Mouse (Mus musculus): ENCODE results near the gene St8sia1. TPM values are rescaled to one million over a fixed set of nuclear protein-coding genes. Genes with fewer than 3 reads are reported as not detected.
"Not testable (repeated sequence)": the region's sequence is repeated elsewhere in the genome, so short reads cannot be mapped to it uniquely, and the experiment has no call there.

Gene St8sia1
- total RNA-seq, 1 experiment from 2014 or later: 0.50 TPM

DNA sequence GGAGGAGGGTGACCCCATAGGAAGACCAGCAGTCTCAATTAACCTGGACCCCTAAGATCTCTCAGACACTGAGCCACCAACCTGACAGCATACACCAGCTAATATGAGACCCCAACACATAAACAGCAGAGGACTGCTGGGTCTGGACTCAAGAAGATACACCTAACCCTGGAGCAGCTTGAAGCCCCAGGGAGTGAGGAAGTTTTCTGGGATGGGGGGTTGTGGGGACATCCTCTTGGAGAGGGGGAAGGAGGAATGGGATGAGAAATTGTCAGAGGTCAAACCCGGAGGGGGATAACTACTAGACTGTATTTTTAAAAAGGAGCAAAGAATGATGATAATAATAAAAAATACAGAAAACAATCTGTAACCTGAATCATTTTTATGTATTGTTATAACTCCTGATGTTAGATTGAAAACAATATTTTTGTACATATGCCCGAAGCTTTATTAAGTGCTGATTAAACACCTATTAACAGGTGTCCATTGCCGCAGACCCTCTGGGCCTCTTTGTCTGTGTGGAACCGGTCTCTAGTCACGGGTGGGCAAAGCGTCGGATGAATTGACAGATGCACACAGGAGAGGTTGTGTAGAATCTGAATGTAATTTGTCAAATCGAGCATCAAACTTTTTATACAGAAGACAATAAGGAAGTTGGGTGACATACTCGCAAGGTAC, 21.4 kb upstream of the St8sia1 start:
- ATAC-seq (replicated peaks; ENCODE audit: low read depth, poor library complexity, severe bottlenecking): not testable (repeated sequence)

GRCm38 (mm10) chr6:142979665-142980660, 15.7 kb upstream of the St8sia1 start:
- peak; percentile 91 for ATAC-seq (replicated peaks; ENCODE audit: low read depth, poor library complexity, severe bottlenecking)

GRCm38 (mm10) chr6:142977221-142977620, 13.0 kb upstream of the St8sia1 start:
- no peak for ATAC-seq (replicated peaks; ENCODE audit: low read depth, poor library complexity, severe bottlenecking)

DNA sequence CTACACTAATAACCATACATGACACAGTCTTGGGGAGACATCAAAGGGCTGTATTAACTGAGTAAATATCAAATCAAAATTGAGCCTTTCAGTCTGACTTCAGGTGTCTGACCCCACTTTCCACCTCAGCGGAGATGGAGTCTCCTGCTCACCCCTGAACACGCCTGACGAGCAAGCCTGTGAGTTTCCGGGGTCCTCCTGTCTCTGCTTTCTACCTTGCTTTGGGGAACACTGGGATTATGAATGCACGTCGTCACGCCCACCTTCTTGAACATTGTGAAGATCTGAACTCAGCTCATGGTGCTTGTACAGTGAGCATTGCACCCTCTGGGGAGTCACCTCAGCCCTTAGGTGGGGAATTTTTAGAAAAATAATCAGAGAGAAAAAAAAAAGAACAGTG, 9.0 kb upstream of the St8sia1 start:
- ATAC-seq (replicated peaks; ENCODE audit: low read depth, poor library complexity, severe bottlenecking): no peak

GRCm38 (mm10) chr6:142972205-142972604, 8.0 kb upstream of the St8sia1 start:
- ATAC-seq (replicated peaks; ENCODE audit: low read depth, poor library complexity, severe bottlenecking): no peak

DNA sequence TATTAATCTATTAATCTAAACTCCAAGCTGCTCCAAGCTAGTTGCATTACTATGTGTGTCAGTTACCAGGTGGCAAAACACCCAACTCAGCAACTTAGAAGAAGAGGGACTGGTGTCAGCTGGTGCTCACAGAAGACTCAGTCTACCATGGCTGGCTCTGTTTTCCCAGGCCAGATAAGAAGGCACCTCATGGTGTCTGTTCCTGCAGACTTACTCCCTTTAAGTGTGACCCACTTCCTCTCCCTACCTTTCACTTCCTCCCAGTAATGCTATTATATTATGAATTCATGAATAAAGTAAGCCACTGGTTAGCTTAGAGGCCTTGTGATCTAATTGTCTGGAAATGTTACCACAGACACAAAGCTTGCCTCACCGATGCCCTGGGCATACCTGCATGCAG, 3.2 kb upstream of the St8sia1 start:
- ATAC-seq (replicated peaks; ENCODE audit: low read depth, poor library complexity, severe bottlenecking): peak; percentile 31

GRCm38 (mm10) chr6:142964531-142965385, 506 bp upstream of the St8sia1 start:
- ATAC-seq (replicated peaks; ENCODE audit: low read depth, poor library complexity, severe bottlenecking): peak; percentile 94

GRCm38 (mm10) chr6:142963480-142964075, 674 bp downstream of the St8sia1 start:
- ATAC-seq (replicated peaks; ENCODE audit: low read depth, poor library complexity, severe bottlenecking): no peak

DNA sequence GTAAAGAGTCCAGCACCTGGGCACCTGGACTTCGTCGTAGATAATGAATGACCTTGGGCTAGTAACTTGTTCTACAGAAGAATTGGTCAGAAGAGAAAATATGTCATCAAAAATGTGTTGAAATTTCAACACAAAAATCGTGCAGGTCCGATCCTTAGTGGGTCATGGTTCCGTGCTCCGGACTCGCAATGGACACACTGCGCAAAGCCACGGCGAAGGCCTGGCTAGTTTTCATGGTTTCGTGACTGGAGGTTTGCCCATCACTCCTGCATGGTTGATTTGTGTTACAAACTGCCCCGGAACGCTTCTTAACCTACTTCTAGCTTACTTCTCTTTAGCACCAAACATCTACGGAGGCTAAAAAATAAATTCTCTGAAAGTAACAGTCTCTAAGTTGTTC, 1.4 kb downstream of the St8sia1 start:
- no peak for ATAC-seq (replicated peaks; ENCODE audit: low read depth, poor library complexity, severe bottlenecking)

- no peak for ATAC-seq (replicated peaks; ENCODE audit: low read depth, poor library complexity, severe bottlenecking)
Observed at GRCm38 (mm10) chr6:142962476-142962875, 1.8 kb downstream of the St8sia1 start.

- no peak for ATAC-seq (replicated peaks; ENCODE audit: low read depth, poor library complexity, severe bottlenecking)
Observed at GRCm38 (mm10) chr6:142961721-142962455, 2.4 kb downstream of the St8sia1 start.

DNA sequence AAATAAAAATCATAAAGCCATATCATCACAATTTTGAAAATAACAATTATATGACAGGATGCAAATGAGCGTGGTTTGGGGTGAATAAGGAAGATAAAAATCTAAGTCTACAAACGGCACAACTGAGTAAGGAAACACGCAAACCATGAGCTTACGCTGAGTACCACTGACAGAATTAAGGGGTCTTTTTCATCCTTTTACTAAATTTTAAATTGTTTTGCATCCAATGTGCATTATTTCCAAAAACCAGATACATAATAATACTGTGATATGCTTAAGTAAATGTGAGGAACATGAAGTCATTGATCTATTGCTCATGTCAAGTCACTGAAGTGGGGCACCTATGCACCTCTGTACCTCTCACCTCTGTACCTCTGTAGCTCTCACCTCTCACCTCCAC, 7.7 kb downstream of the St8sia1 start:
- ATAC-seq (replicated peaks; ENCODE audit: low read depth, poor library complexity, severe bottlenecking): no peak

DNA sequence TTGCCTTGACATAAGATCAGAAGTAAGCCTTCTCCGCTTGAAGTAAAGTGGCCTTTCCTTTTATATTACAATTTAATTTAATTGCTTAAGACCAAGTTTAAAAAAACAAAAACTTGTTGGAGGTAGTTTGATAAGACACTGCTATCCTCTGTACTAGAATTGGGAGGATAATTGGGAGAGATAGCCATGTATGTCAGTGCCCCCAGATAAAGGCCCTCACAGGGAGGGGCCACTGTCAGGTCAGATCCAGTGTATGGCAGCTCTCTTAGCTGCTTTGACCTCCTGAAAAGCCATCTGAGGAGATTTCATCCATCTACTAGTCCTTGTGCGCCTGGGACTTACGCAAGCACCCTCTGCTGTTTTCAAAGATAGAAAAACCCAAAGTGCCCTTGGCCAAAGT, 9.0 kb downstream of the St8sia1 start:
- no peak for ATAC-seq (replicated peaks; ENCODE audit: low read depth, poor library complexity, severe bottlenecking)

GRCm38 (mm10) chr6:142953189-142953588, 11.1 kb downstream of the St8sia1 start:
- ATAC-seq (replicated peaks; ENCODE audit: low read depth, poor library complexity, severe bottlenecking): no peak

DNA sequence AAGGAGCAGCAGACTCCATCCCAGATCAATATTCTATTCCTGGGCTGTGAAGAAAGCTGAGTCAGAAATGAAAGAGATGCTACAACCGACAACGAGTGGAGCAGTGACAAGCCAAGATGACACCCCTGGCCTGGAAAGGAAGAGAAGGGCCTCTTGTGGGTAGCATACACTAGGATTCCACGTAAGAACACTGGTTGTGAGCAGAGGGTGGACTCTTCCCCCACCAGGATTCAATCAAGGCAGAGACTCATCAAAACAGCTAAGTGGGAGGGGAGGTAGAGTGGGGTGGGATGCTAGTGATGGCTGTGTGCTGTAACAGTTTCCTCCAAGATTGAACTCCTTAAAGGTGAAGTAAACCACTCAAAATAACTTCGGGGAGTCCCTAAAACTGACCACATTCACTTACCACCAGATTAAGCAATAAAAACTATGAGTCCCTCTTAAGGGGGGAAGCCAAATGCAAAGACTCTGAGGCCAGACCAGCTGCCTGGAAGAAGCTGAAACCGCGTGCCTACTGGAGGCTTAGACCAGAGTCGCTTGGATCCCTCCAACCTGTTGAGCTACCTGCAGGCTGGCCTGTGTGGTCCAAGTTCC, 11.8 kb downstream of the St8sia1 start:
- ATAC-seq (replicated peaks; ENCODE audit: low read depth, poor library complexity, severe bottlenecking): peak; percentile 62

DNA sequence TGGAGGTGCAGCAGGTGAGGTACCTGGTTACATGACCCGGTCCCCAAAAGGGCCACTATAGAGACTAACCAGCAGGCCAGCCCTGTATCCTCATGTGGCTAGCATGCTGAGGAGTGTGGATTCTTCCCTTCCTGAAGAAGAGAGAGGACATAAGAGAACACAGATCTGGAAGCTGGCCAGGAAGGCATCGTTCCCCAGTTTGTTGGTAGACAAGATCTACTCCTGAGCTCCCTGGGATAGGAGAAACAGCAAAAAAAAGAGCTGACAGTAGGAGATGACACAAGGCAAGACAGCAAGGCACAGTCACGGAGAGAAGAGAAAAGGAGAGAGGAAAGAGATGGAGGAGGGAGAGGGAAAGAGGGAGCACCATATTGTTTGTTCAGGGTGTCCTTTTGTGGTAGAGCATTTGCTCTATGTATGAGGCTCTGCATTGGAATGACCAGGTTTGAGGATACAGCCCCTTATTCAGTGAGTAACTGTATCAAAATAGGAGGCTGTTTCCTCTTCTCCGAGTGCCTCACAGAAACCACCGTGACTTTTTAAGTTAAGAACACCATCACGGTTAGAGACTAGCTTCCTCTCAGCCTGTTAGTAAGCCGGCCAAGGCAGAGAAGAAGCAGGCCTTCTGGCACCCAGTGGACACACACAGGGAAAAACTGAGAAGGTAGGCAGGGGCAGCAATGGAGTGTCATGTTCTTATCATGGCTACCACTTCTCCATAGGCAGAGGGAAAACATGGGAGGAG, 12.5 kb downstream of the St8sia1 start:
- peak; percentile 30 for ATAC-seq (replicated peaks; ENCODE audit: low read depth, poor library complexity, severe bottlenecking)

GRCm38 (mm10) chr6:142950354-142950753, 13.9 kb downstream of the St8sia1 start:
- ATAC-seq (replicated peaks; ENCODE audit: low read depth, poor library complexity, severe bottlenecking): peak; percentile 57

- ATAC-seq (replicated peaks; ENCODE audit: low read depth, poor library complexity, severe bottlenecking): no peak
Observed at GRCm38 (mm10) chr6:142948955-142949357, 15.3 kb downstream of the St8sia1 start.
